ENCODE assay signal across 8 mouse cellular contexts in genomic region chr1:165617166-165617891, GRCm38 (mm10). TPM values are rescaled to one million over a fixed set of nuclear protein-coding genes. Genes with fewer than 3 reads are reported as not detected.
DNase-seq lines count a peak whose midpoint lies in the region; ATAC-seq and TF ChIP-seq lines count a peak whose summit lies in the region.

No protein-coding gene starts in this region.

- peaks cover 40% of the 10 kb centered on the region for H3K36me3 ChIP-seq in hindbrain, embryonic 10.5 days
- peaks cover 32% of the 10 kb centered on the region for H3K36me3 ChIP-seq in limb, embryonic 12.5 days
- peaks cover 5% of the 10 kb centered on the region for H3K36me3 ChIP-seq in midbrain, embryonic 16.5 days (ENCODE audit: control insufficient read depth, insufficient read depth, low read length)

- H3K4me1 ChIP-seq in embryonic fibroblast, embryonic 13.5 days (ENCODE audit: control insufficient read depth, insufficient read depth, low read length) = peaks cover 3% of the 10 kb centered on the region; the same call in 1 of the 2 replicates
- H3K4me1 ChIP-seq in hindbrain, embryonic 10.5 days (replicated peaks) = peaks cover 34% of the 10 kb centered on the region
- H3K4me1 ChIP-seq in limb, embryonic 12.5 days (replicated peaks) = peaks cover 25% of the 10 kb centered on the region
- H3K4me1 ChIP-seq in midbrain, embryonic 16.5 days (ENCODE audit: control insufficient read depth, insufficient read depth, low read length) = peaks cover 15% of the 10 kb centered on the region

- no peak for TF ChIP-seq POLR2A in embryonic fibroblast, embryonic 13.5 days (IDR thresholded peaks at IDR 0.05; ENCODE audit: low read depth, low read length)

- no peaks in the 10 kb centered on the region for H3K27me3 ChIP-seq in hindbrain, embryonic 10.5 days (ENCODE audit: insufficient read depth, poor library complexity, severe bottlenecking)
- no peaks in the 10 kb centered on the region for H3K27me3 ChIP-seq in limb, embryonic 12.5 days
- no peaks in the 10 kb centered on the region for H3K27me3 ChIP-seq in midbrain, embryonic 16.5 days (ENCODE audit: control insufficient read depth, insufficient read depth, low read depth, low read length)

- peak overlapping the region; percentile 33; the same call in 1 of the 2 replicates for H3K4me2 ChIP-seq in limb, embryonic 12.5 days
- peak overlapping the region; percentile 8; the same call in 1 of the 2 replicates for H3K4me2 ChIP-seq in midbrain, embryonic 16.5 days (ENCODE audit: low read length)

- TF ChIP-seq CTCF in embryonic fibroblast, embryonic 13.5 days (IDR thresholded peaks at IDR 0.05; ENCODE audit: borderline replicate concordance, insufficient read depth, low read length) = no peak

- DNase-seq in adrenal gland, postnatal 10 days = peak; percentile 58
- DNase-seq in hindbrain, embryonic 10.5 days (ENCODE audit: low spot score) = peak; percentile 31
- DNase-seq in gastrocnemius, postnatal 14 days = no peak
- DNase-seq in gastrocnemius, adult 18-20 months (ENCODE audit: low spot score) = no peak
- DNase-seq in left cerebral cortex, postnatal 4 days = no peak

- peak overlapping the region; percentile 27; the same call in 1 of the 2 replicates for H3K27ac ChIP-seq in embryonic fibroblast, embryonic 13.5 days (ENCODE audit: insufficient read depth, low read length)
- peak overlapping the region; percentile 72 for H3K27ac ChIP-seq in hindbrain, embryonic 10.5 days
- H3K27ac ChIP-seq in limb, embryonic 12.5 days = peak overlapping the region; percentile 58; the same call in 1 of the 2 replicates
- H3K27ac ChIP-seq in midbrain, embryonic 16.5 days (ENCODE audit: low read length) = peak overlapping the region; percentile 50

- peaks cover 5% of the 10 kb centered on the region; the same call in 1 of the 2 replicates for H3K9me3 ChIP-seq in hindbrain, embryonic 10.5 days
- H3K9me3 ChIP-seq in limb, embryonic 12.5 days = peaks cover 10% of the 10 kb centered on the region
- no peaks in the 10 kb centered on the region; the same call in 1 of the 2 replicates for H3K9me3 ChIP-seq in midbrain, embryonic 16.5 days (replicated peaks; ENCODE audit: control insufficient read depth, low read length, poor library complexity, severe bottlenecking)

- intact Hi-C loops in gastrocnemius, postnatal 14 days (cut with DNase I; ENCODE audit: low total_unique reads) = no loop called here
- intact Hi-C loops in left cerebral cortex, postnatal 4 days (cut with DNase I) = no loop called here

- H3K9ac ChIP-seq in limb, embryonic 12.5 days (replicated peaks) = no peak overlapping the region
- H3K9ac ChIP-seq in midbrain, embryonic 16.5 days (ENCODE audit: low read depth, low read length) = no peak overlapping the region

- WGBS in hindbrain, embryonic 10.5 days = 27% methylated on average over 15 of the region's 15 CpGs
- WGBS in limb, embryonic 12.5 days = 9% methylated on average over 15 of the region's 15 CpGs
- WGBS in midbrain, embryonic 16.5 days = 10% methylated on average over 15 of the region's 15 CpGs

- no peak overlapping the region for H3K4me3 ChIP-seq in embryonic fibroblast, embryonic 13.5 days (ENCODE audit: insufficient read depth, low read length)
- 0 out of 2 replicates have a peak overlapping the region, but pooled peaks have one; percentile 16 for H3K4me3 ChIP-seq in hindbrain, embryonic 10.5 days
- no peak overlapping the region for H3K4me3 ChIP-seq in limb, embryonic 12.5 days (replicated peaks)
- no peak overlapping the region for H3K4me3 ChIP-seq in midbrain, embryonic 16.5 days (ENCODE audit: low read depth, low read length)

- ATAC-seq in limb, embryonic 12.5 days (ENCODE audit: insufficient number of reproducible peaks, insufficient read depth, low FRiP score, low TSS enrichment, low read depth) = no peak
- ATAC-seq in midbrain, embryonic 16.5 days = peak; percentile 39

RNA-seq across cellular contexts. Expression of gene Mpzl1, which starts 17.0 kb away (rescaled TPM):
- total RNA-seq in adrenal gland, postnatal 10 days (2021) = 10 to 100 TPM; 46.1 to 56.6 TPM
- 65.4 and 89.6 TPM in 2 replicates for polyA plus RNA-seq in embryonic fibroblast, embryonic 13.5 days (2011; ENCODE audit: insufficient read length, low read depth, missing spikeins)
- 119 and 136 TPM in 2 replicates for polyA plus RNA-seq in hindbrain, embryonic 10.5 days (2016; fragmentation: Nextera tagmentation; extraction: Ambion mirVana)
- polyA plus RNA-seq in limb, embryonic 12.5 days (2016; fragmentation: Nextera tagmentation; extraction: Ambion mirVana) = 172 and 173 TPM in 2 replicates
- polyA plus RNA-seq in midbrain, embryonic 16.5 days (2015; fragmentation: Nextera tagmentation; extraction: Ambion mirVana) = 150 and 155 TPM in 2 replicates
- total RNA-seq in gastrocnemius, postnatal 14 days (2021) = 10 to 100 TPM; 23.8 to 25.6 TPM
- total RNA-seq in gastrocnemius, adult 18-20 months (2021) = 1 to 10 TPM; 4.8 to 5.3 TPM
- 10 to 100 TPM; 73.1 to 74.3 TPM for total RNA-seq in left cerebral cortex, postnatal 4 days (2021)

Comparison
In these comparisons a context has a peak if more than half of its experiments do, and no peak if none do; other contexts are left out.
1. DNase-seq: peak in adrenal gland, postnatal 10 days (single experiment) and hindbrain, embryonic 10.5 days (single experiment); none in gastrocnemius, postnatal 14 days (single experiment), gastrocnemius, adult 18-20 months (single experiment) and left cerebral cortex, postnatal 4 days (single experiment).
2. Peak in every context shown above with its lines, with median percentiles within 50 percentile points of each other: H3K27ac ChIP-seq.